Mouse (Mus musculus): ENCODE results near the gene Emid1.

Emid1 gene

GRCm38 (mm10) chr11:5160722-5161485, 8.8 kb upstream of the Emid1 start:
- DNase-seq (ENCODE audit: low read depth), result peak; percentile 85

- no peak for DNase-seq (ENCODE audit: low read depth)
These were observed 6.0 kb upstream of the Emid1 start for GRCm38 (mm10) chr11:5158056-5158455.

GRCm38 (mm10) chr11:5154961-5155805, 3.1 kb upstream of the Emid1 start:
- DNase-seq (ENCODE audit: low read depth), result no peak

DNA sequence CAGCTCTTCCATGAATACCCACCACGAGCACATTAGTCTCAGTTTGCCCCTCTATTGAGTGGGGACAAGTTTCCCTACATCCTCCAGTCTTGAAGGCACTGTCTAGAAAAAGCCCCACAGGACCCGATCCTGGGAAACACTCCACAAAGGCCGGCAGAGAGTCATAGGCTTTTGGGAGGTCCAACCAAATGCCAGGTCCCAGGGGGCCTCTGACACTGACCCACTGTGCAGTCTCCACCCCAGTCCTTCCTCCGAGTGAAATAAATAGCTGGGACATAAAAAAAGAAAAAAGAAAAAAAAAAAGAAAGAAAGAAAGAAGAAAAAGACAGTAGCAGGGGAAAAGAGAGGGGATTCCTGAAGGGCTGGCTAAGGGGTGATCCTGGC, 818 bp downstream of the Emid1 start:
- no peak for DNase-seq (ENCODE audit: low read depth)

GRCm38 (mm10) chr11:5150416-5151246, 1.4 kb downstream of the Emid1 start:
- DNase-seq (ENCODE audit: low read depth), result peak; percentile 41

GRCm38 (mm10) chr11:5149955-5150354, 2.1 kb downstream of the Emid1 start:
- DNase-seq (ENCODE audit: low read depth), result no peak

- no peak for DNase-seq (ENCODE audit: low read depth)
These were observed 2.8 kb downstream of the Emid1 start for GRCm38 (mm10) chr11:5149249-5149648.

DNA sequence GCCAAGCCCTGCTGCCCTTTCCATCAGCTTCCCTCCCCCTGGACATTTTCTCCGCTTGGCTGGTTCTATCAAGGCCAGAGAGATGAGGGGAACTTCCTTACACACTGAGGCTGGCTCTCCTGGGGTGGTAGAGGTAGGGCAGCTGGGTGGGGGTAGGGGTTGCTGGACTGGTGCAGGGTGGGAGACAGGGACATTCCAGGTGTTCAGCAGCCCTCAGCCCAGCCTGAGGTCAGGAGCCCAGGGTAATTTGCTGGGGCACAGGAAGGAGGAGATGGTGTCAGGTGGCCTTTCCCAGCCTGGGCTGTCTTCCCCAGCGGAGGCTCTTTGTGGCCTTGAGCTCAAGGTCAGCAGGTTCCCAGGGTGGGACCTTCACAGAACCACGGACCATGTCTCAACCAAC, 6.5 kb downstream of the Emid1 start:
- no peak for DNase-seq (ENCODE audit: low read depth)

DNA sequence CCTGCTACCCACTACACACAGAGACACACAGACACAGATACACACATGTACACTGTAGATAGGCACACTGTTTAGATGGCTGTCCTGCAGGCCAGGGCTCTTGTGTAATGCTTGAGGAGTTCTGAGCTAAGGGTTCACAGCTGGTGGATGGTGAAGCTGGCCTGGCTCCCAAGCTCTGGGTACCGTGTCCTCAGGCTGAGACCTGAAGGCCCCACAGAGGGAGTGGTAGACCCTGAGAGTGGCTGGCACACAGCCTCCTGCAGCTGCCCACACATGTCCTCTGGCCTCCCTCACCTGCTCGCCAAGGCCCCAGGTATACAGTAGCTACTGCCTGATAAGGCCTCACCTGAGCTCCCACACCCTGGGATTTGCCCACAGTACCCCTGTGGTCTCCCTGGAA, 10.1 kb downstream of the Emid1 start:
- no peak for DNase-seq (ENCODE audit: low read depth)

GRCm38 (mm10) chr11:5141252-5141651, 10.8 kb downstream of the Emid1 start:
- no peak for DNase-seq (ENCODE audit: low read depth)

DNA sequence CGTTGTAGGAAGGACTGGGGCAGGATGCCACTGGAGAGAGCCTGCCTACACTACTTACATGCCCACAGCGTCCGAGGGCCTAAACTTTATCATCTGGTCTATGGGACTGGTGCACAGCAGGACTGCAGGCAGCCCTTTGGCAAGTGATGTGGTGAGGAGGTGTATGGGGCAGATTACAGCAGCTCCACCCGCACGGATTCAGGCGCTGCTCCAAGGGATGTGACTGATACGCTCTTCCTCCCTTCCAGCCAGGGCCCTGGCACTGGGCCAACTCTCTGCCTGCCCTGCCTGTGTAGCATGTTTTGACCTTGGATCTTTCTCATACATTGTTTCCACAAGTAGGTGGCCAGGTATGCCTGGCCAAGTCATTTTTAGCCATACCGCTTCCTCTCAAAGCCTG, 11.4 kb downstream of the Emid1 start:
- no peak for DNase-seq (ENCODE audit: low read depth)

DNA sequence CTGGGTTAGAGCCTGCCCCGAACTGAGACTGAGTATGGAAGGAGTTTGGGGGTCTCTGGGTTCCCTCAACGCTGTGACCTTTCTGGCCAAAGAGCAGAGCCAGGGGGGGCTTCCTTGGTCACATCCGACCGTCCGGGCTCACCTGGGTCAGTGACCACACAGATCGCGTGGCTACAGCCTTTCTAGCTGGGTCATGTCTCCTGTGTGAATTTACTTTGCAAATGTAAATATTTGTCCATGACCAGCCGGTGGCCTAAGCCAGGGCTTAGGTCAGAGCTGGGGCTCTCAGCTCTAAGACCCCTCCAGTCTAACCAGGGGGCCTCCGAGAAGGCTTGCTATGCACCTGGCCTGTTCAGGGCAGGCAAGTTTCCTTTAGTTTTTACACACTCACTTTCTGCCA, 12.7 kb downstream of the Emid1 start:
- DNase-seq (ENCODE audit: low read depth), result no peak

- no peak for DNase-seq (ENCODE audit: low read depth)
These were observed 13.4 kb downstream of the Emid1 start for GRCm38 (mm10) chr11:5138642-5139041.

GRCm38 (mm10) chr11:5135914-5136313, 16.1 kb downstream of the Emid1 start:
- no peak for DNase-seq (ENCODE audit: low read depth)

GRCm38 (mm10) chr11:5132751-5133150, 19.3 kb downstream of the Emid1 start:
- no peak for DNase-seq (ENCODE audit: low read depth)

DNA sequence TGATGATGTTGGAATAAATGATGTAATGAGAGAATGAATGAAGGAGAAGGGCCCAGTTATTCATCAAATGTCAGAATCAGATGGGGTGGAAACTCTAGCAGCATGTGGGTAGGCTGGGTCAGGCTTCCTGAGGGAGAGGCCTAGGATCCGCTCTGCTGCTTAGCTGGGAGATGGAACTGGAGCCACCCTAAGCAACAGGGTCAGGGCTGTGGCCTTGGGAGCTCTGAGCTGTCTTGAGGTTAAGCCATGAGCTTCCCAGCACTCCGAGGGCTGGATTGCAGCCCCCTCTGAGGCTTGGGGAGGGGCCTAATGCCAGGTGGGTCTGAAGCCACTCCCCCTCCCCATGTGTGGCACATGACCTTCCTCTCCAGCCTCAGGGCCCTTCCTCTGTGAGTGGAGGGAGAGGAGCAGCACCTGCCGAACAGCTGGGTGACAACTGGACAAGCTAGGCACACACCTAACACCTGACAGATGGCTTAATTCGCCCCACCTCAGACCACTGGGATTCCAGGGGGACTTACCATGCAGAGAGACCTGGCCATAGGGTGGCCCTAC, 21.9 kb downstream of the Emid1 start:
- no peak for DNase-seq (ENCODE audit: low read depth)

- no peak for DNase-seq (ENCODE audit: low read depth)
These were observed 23.0 kb downstream of the Emid1 start for GRCm38 (mm10) chr11:5129035-5129480.

DNA sequence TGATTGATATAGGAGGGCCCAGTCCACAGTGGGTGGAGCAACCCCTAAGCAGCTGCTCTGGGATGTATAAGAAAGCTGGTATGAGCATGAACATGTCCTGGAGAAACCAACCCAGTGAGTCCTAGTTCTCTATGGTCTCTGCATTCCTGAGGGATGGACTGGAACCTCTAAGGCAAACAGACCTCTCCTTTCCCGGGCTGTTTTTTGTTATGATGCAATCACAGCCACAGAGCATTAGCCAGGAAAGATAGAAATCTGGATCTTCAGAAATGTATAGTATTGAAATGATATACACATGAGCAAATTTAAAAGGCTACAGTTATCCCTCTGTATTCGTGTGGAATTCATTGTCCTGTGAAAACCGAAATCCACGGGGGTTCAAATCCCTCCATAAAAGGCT, 26.3 kb downstream of the Emid1 start:
- DNase-seq (ENCODE audit: low read depth), result no peak

GRCm38 (mm10) chr11:5114931-5115581, 37.0 kb downstream of the Emid1 start:
- peak; percentile 98 for DNase-seq (ENCODE audit: low read depth)

GRCm38 (mm10) chr11:5113645-5114044, 38.4 kb downstream of the Emid1 start:
- no peak for DNase-seq (ENCODE audit: low read depth)

- no peak for DNase-seq (ENCODE audit: low read depth)
These were observed 42.6 kb downstream of the Emid1 start for GRCm38 (mm10) chr11:5109441-5109840.
